Mouse (Mus musculus) midbrain, embryonic 15.5 days (tissue): ENCODE results near the gene Rgs5. TPM values are rescaled to one million over a fixed set of nuclear protein-coding genes. Genes with fewer than 3 reads are reported as not detected.

Source experiments
- ATAC-seq: fragments of 200-750 bp; cut with Nextera tagmentation; replicated peaks from 2 replicates; pipeline ENCODE4 v1.8.0; 2017; ENCODE audit warnings: moderate TSS enrichment
- H3K27ac ChIP-seq: fragments of 300-500 bp; sonication (generic); 2 replicates; pipeline ENCODE4 v1.5.1; 2015; ENCODE audit warnings: mild to moderate bottlenecking, inconsistent platforms
- H3K27me3 ChIP-seq: fragments of 300-500 bp; sonication (generic); replicated peaks from 2 replicates; pipeline ENCODE4 v1.6.1; 2015; ENCODE audit warnings: inconsistent platforms
- H3K36me3 ChIP-seq: fragments of 300-500 bp; sonication (generic); replicated peaks from 2 replicates; pipeline ENCODE4 v1.6.1; 2015; ENCODE audit warnings: inconsistent platforms
- H3K4me1 ChIP-seq: fragments of 300-500 bp; sonication (generic); 2 replicates; pipeline ENCODE4 v1.6.1; 2015; ENCODE audit warnings: inconsistent platforms
- H3K4me2 ChIP-seq: fragments of 300-500 bp; sonication (generic); 2 replicates; pipeline ENCODE4 v1.6.1; 2015; ENCODE audit warnings: inconsistent platforms, mild to moderate bottlenecking, moderate library complexity
- H3K4me3 ChIP-seq: fragments of 300-500 bp; sonication (generic); 2 replicates; pipeline ENCODE4 v1.5.1; 2015; ENCODE audit warnings: mild to moderate bottlenecking, inconsistent platforms
- H3K9ac ChIP-seq: fragments of 300-500 bp; sonication (generic); 2 replicates; pipeline ENCODE4 v1.6.1; 2015; ENCODE audit warnings: mild to moderate bottlenecking, inconsistent platforms
- H3K9me3 ChIP-seq: fragments of 300-500 bp; sonication (generic); 2 replicates; pipeline ENCODE4 v1.6.1; 2016; ENCODE audit warnings: inconsistent platforms
- WGBS: fragments of 180-500 bp; shearing (Covaris S2); methylation state at CpG from one replicate; pipeline ENCODE4 v1.1.7; 2015; ENCODE audit warnings: mixed read lengths; 5-methylcytosine and 5-hydroxymethylcytosine counted together
- polyA plus RNA-seq: library from polyadenylated mRNA; unstranded; fragments of >200 nt; fragmentation: Nextera tagmentation; extraction: Ambion mirVana; gene quantifications from 2 replicates; pipeline ENCODE4 v1.2.1, GENCODE M21; 2015

Rgs5 gene
- polyA plus RNA-seq, 1 experiment from 2014 or later, result 17.1 TPM

GRCm38 (mm10) chr1:169736139-169736538, 80.8 kb downstream of the Rgs5 start:
- Histone ChIP-seq H3K9ac (no peak overlapping the region), H3K4me1 (no peaks in the 10 kb centered on the region), H3K36me3 (no peaks in the 10 kb centered on the region), H3K27me3 (no peaks in the 10 kb centered on the region), H3K27ac (no peak overlapping the region), H3K4me3 (no peak overlapping the region), H3K4me2 (no peak overlapping the region), H3K9me3 (no peaks in the 10 kb centered on the region)
- WGBS, result 86% methylated on average over 6 of the region's 6 CpGs
- no peak for ATAC-seq

GRCm38 (mm10) chr1:169737231-169737630, 81.9 kb downstream of the Rgs5 start:
- ATAC-seq, result no peak
- no peaks in the 10 kb centered on the region for H3K9me3 ChIP-seq
- H3K9ac ChIP-seq, result no peak overlapping the region
- no peaks in the 10 kb centered on the region for H3K27me3 ChIP-seq
- no peak overlapping the region for H3K4me3 ChIP-seq
- no peak overlapping the region for H3K4me2 ChIP-seq
- H3K4me1 ChIP-seq, result no peaks in the 10 kb centered on the region
- H3K36me3 ChIP-seq, result no peaks in the 10 kb centered on the region
- 84% methylated on average over 6 of the region's 6 CpGs for WGBS
- H3K27ac ChIP-seq, result no peak overlapping the region

- Histone ChIP-seq H3K9me3 (no peaks in the 10 kb centered on the region), H3K4me1 (peaks cover 3% of the 10 kb centered on the region), H3K36me3 (no peaks in the 10 kb centered on the region), H3K4me2 (no peak overlapping the region), H3K27ac (no peak overlapping the region), H3K27me3 (no peaks in the 10 kb centered on the region), H3K4me3 (no peak overlapping the region), H3K9ac (no peak overlapping the region)
- WGBS, result 92% methylated on average over 5 of the region's 5 CpGs
- ATAC-seq, result no peak
These were observed 85.8 kb downstream of the Rgs5 start for GRCm38 (mm10) chr1:169741147-169741546.

Other genes with a start within 250 kb of the Rgs5 start
- 9.8 and 10.6 TPM in 2 replicates for gene Nuf2, start 124.0 kb upstream of the Rgs5 start, polyA plus RNA-seq
- 50.1 and 60.4 TPM in 2 replicates for gene Rgs4, start 92.1 kb downstream of the Rgs5 start, polyA plus RNA-seq